Mouse (Mus musculus): ENCODE data around the gene Serbp1. TPM values are rescaled to one million over a fixed set of nuclear protein-coding genes. Genes with fewer than 3 reads are reported as not detected.

Gene Serbp1
- polyA plus RNA-seq, 1 experiment from 2014 or later: 487 TPM

GRCm38 (mm10) chr6:67269459-67269858 is 31.5 kb downstream of the Serbp1 start:
- Histone ChIP-seq H3K36me3 (peaks cover 21% of the 10 kb centered on the region), H3K27ac (no peak overlapping the region), H3K9ac (no peak overlapping the region), H3K4me1 (peaks cover 2% of the 10 kb centered on the region), H3K4me2 (replicated peaks) (peak overlapping the region; percentile 75), H3K4me3 (peak overlapping the region; percentile 31), H3K9me3 (no peaks in the 10 kb centered on the region), H3K27me3 (no peaks in the 10 kb centered on the region)
- no peak for ATAC-seq (ENCODE audit: insufficient number of reproducible peaks, insufficient read depth, low FRiP score, low TSS enrichment)
- WGBS: 41% methylated on average over 2 of the region's 2 CpGs

GRCm38 (mm10) chr6:67277944-67278343 is 40.0 kb downstream of the Serbp1 start:
- ATAC-seq (ENCODE audit: insufficient number of reproducible peaks, insufficient read depth, low FRiP score, low TSS enrichment): no peak
- no peak overlapping the region for H3K4me2 ChIP-seq (replicated peaks)
- H3K9ac ChIP-seq: no peak overlapping the region
- WGBS: 78% methylated on average over 5 of the region's 5 CpGs
- H3K27ac ChIP-seq: no peak overlapping the region
- H3K27me3 ChIP-seq: no peaks in the 10 kb centered on the region
- H3K36me3 ChIP-seq: peaks cover 42% of the 10 kb centered on the region
- H3K4me1 ChIP-seq: no peaks in the 10 kb centered on the region
- no peaks in the 10 kb centered on the region for H3K9me3 ChIP-seq
- H3K4me3 ChIP-seq: no peak overlapping the region

- H3K4me1 ChIP-seq: no peaks in the 10 kb centered on the region
- H3K4me2 ChIP-seq (replicated peaks): no peak overlapping the region
- ATAC-seq (ENCODE audit: insufficient number of reproducible peaks, insufficient read depth, low FRiP score, low TSS enrichment): no peak
- peaks cover 39% of the 10 kb centered on the region for H3K36me3 ChIP-seq
- H3K4me3 ChIP-seq: no peak overlapping the region
- no peak overlapping the region for H3K27ac ChIP-seq
- H3K27me3 ChIP-seq: no peaks in the 10 kb centered on the region
- no peak overlapping the region for H3K9ac ChIP-seq
- no peaks in the 10 kb centered on the region for H3K9me3 ChIP-seq
- 78% methylated on average over 9 of the region's 9 CpGs for WGBS
Measured at GRCm38 (mm10) chr6:67281614-67282197, 43.7 kb downstream of the Serbp1 start.

- Histone ChIP-seq H3K4me2 (replicated peaks) (no peak overlapping the region), H3K9ac (no peak overlapping the region), H3K9me3 (no peaks in the 10 kb centered on the region), H3K27ac (no peak overlapping the region), H3K4me1 (no peaks in the 10 kb centered on the region), H3K36me3 (peaks cover 35% of the 10 kb centered on the region), H3K4me3 (no peak overlapping the region), H3K27me3 (no peaks in the 10 kb centered on the region)
- WGBS: 94% methylated on average over 1 of the region's 1 CpGs
- no peak for ATAC-seq (ENCODE audit: insufficient number of reproducible peaks, insufficient read depth, low FRiP score, low TSS enrichment)
Measured at GRCm38 (mm10) chr6:67282897-67283296, 44.9 kb downstream of the Serbp1 start.

- ATAC-seq (ENCODE audit: insufficient number of reproducible peaks, insufficient read depth, low FRiP score, low TSS enrichment): no peak
- no peaks in the 10 kb centered on the region for H3K9me3 ChIP-seq
- no peaks in the 10 kb centered on the region for H3K4me1 ChIP-seq
- 0 out of 2 replicates have a peak, but pooled peaks cover 5% of the 10 kb centered on the region for H3K36me3 ChIP-seq
- no peak overlapping the region for H3K27ac ChIP-seq
- WGBS: 84% methylated on average over 5 of the region's 5 CpGs
- H3K4me2 ChIP-seq (replicated peaks): no peak overlapping the region
- no peak overlapping the region for H3K4me3 ChIP-seq
- no peaks in the 10 kb centered on the region for H3K27me3 ChIP-seq
- H3K9ac ChIP-seq: no peak overlapping the region
Measured at GRCm38 (mm10) chr6:67292042-67292623, 54.2 kb downstream of the Serbp1 start.

- no peak overlapping the region for H3K27ac ChIP-seq
- no peaks in the 10 kb centered on the region for H3K36me3 ChIP-seq
- no peak overlapping the region for H3K9ac ChIP-seq
- no peak overlapping the region for H3K4me3 ChIP-seq
- ATAC-seq (ENCODE audit: insufficient number of reproducible peaks, insufficient read depth, low FRiP score, low TSS enrichment): no peak
- H3K27me3 ChIP-seq: no peaks in the 10 kb centered on the region
- no peaks in the 10 kb centered on the region for H3K4me1 ChIP-seq
- WGBS: 64% methylated on average over 5 of the region's 5 CpGs
- no peaks in the 10 kb centered on the region for H3K9me3 ChIP-seq
- no peak overlapping the region for H3K4me2 ChIP-seq (replicated peaks)
Measured at GRCm38 (mm10) chr6:67296126-67296525, 58.1 kb downstream of the Serbp1 start.

GRCm38 (mm10) chr6:67298742-67299141 is 60.8 kb downstream of the Serbp1 start:
- 79% methylated on average over 5 of the region's 5 CpGs for WGBS
- Histone ChIP-seq H3K9ac (no peak overlapping the region), H3K9me3 (no peaks in the 10 kb centered on the region), H3K27me3 (no peaks in the 10 kb centered on the region), H3K4me2 (replicated peaks) (no peak overlapping the region), H3K36me3 (no peaks in the 10 kb centered on the region), H3K4me1 (no peaks in the 10 kb centered on the region), H3K4me3 (no peak overlapping the region), H3K27ac (no peak overlapping the region)
- ATAC-seq (ENCODE audit: insufficient number of reproducible peaks, insufficient read depth, low FRiP score, low TSS enrichment): no peak

- no peak overlapping the region for H3K4me3 ChIP-seq
- H3K4me2 ChIP-seq (replicated peaks): no peak overlapping the region
- WGBS: 68% methylated on average over 4 of the region's 4 CpGs
- no peaks in the 10 kb centered on the region for H3K36me3 ChIP-seq
- no peak overlapping the region for H3K9ac ChIP-seq
- 0 out of 2 replicates have a peak overlapping the region, but pooled peaks have one; percentile 17 for H3K27ac ChIP-seq
- no peak for ATAC-seq (ENCODE audit: insufficient number of reproducible peaks, insufficient read depth, low FRiP score, low TSS enrichment)
- no peaks in the 10 kb centered on the region for H3K9me3 ChIP-seq
- H3K27me3 ChIP-seq: no peaks in the 10 kb centered on the region
- H3K4me1 ChIP-seq: no peaks in the 10 kb centered on the region
Measured at GRCm38 (mm10) chr6:67300300-67300699, 62.3 kb downstream of the Serbp1 start.

GRCm38 (mm10) chr6:67300710-67301163 is 62.8 kb downstream of the Serbp1 start:
- Histone ChIP-seq H3K27me3 (no peaks in the 10 kb centered on the region), H3K9me3 (no peaks in the 10 kb centered on the region), H3K4me1 (no peaks in the 10 kb centered on the region), H3K27ac (0 out of 2 replicates have a peak overlapping the region, but pooled peaks have one; percentile 17), H3K36me3 (no peaks in the 10 kb centered on the region), H3K9ac (no peak overlapping the region), H3K4me3 (no peak overlapping the region), H3K4me2 (replicated peaks) (no peak overlapping the region)
- ATAC-seq (ENCODE audit: insufficient number of reproducible peaks, insufficient read depth, low FRiP score, low TSS enrichment): no peak
- WGBS: 48% methylated on average over 6 of the region's 6 CpGs

GRCm38 (mm10) chr6:67301230-67301629 is 63.3 kb downstream of the Serbp1 start:
- Histone ChIP-seq H3K36me3 (no peaks in the 10 kb centered on the region), H3K27ac (no peak overlapping the region), H3K27me3 (no peaks in the 10 kb centered on the region), H3K9ac (no peak overlapping the region), H3K4me2 (replicated peaks) (no peak overlapping the region), H3K4me3 (no peak overlapping the region), H3K4me1 (no peaks in the 10 kb centered on the region), H3K9me3 (no peaks in the 10 kb centered on the region)
- ATAC-seq (ENCODE audit: insufficient number of reproducible peaks, insufficient read depth, low FRiP score, low TSS enrichment): no peak
- 82% methylated on average over 3 of the region's 3 CpGs for WGBS

GRCm38 (mm10) chr6:67302471-67302870 is 64.5 kb downstream of the Serbp1 start:
- ATAC-seq (ENCODE audit: insufficient number of reproducible peaks, insufficient read depth, low FRiP score, low TSS enrichment): no peak
- Histone ChIP-seq H3K4me3 (no peak overlapping the region), H3K27ac (no peak overlapping the region), H3K27me3 (no peaks in the 10 kb centered on the region), H3K4me2 (replicated peaks) (no peak overlapping the region), H3K9me3 (no peaks in the 10 kb centered on the region), H3K4me1 (no peaks in the 10 kb centered on the region), H3K9ac (no peak overlapping the region), H3K36me3 (no peaks in the 10 kb centered on the region)
- 78% methylated on average over 4 of the region's 4 CpGs for WGBS

- no peaks in the 10 kb centered on the region for H3K9me3 ChIP-seq
- no peaks in the 10 kb centered on the region for H3K4me1 ChIP-seq
- H3K9ac ChIP-seq: no peak overlapping the region
- ATAC-seq (ENCODE audit: insufficient number of reproducible peaks, insufficient read depth, low FRiP score, low TSS enrichment): no peak
- no peak overlapping the region for H3K4me2 ChIP-seq (replicated peaks)
- 0 out of 2 replicates have a peak overlapping the region, but pooled peaks have one; percentile 23 for H3K27ac ChIP-seq
- H3K4me3 ChIP-seq: no peak overlapping the region
- no peaks in the 10 kb centered on the region for H3K36me3 ChIP-seq
- 79% methylated on average over 10 of the region's 10 CpGs for WGBS
- H3K27me3 ChIP-seq: no peaks in the 10 kb centered on the region
Measured at GRCm38 (mm10) chr6:67303210-67303609, 65.2 kb downstream of the Serbp1 start.

Data from embryonic facial prominence, embryonic 12.5 days (tissue).